Mouse (Mus musculus): ENCODE data around the gene Hist1h3g. TPM values are rescaled to one million over a fixed set of nuclear protein-coding genes. Genes with fewer than 3 reads are reported as not detected.
"Not testable (repeated sequence)": the region's sequence is repeated elsewhere in the genome, so short reads cannot be mapped to it uniquely, and the experiment has no call there.

Gene Hist1h3g
- polyA plus RNA-seq, 1 experiment from 2014 or later: 1.6 TPM

- Histone ChIP-seq H3K27ac (peak overlapping the region; percentile 94), H3K4me3 (peak overlapping the region; percentile 58), H3K4me2 (peak overlapping the region; percentile 66), H3K27me3 (no peaks in the 10 kb centered on the region), H3K9me3 (replicated peaks) (no peaks in the 10 kb centered on the region), H3K36me3 (no peaks in the 10 kb centered on the region), H3K9ac (peak overlapping the region; percentile 57), H3K4me1 (replicated peaks) (peaks cover 2% of the 10 kb centered on the region; the same call in 1 of the 2 replicates)
- WGBS: 3% methylated on average over 18 of the region's 18 CpGs
- peak; percentile 36 for ATAC-seq (replicated peaks; ENCODE audit: insufficient number of reproducible peaks, insufficient read depth, low FRiP score, low read depth)
Measured at GRCm38 (mm10) chr13:23562699-23563462, 27.7 kb downstream of the Hist1h3g start.

- no peak for ATAC-seq (replicated peaks; ENCODE audit: insufficient number of reproducible peaks, insufficient read depth, low FRiP score, low read depth)
- H3K4me3 ChIP-seq: no peak overlapping the region
- WGBS: 82% methylated on average over 2 of the region's 2 CpGs
- H3K36me3 ChIP-seq: no peaks in the 10 kb centered on the region
- no peak overlapping the region for H3K4me2 ChIP-seq
- H3K27ac ChIP-seq: no peak overlapping the region
- H3K9me3 ChIP-seq (replicated peaks): no peaks in the 10 kb centered on the region
- no peak overlapping the region for H3K9ac ChIP-seq
- H3K27me3 ChIP-seq: no peaks in the 10 kb centered on the region
- H3K4me1 ChIP-seq (replicated peaks): peaks cover 2% of the 10 kb centered on the region; the same call in 1 of the 2 replicates
Measured at GRCm38 (mm10) chr13:23564482-23564881, 29.3 kb downstream of the Hist1h3g start.

- H3K36me3 ChIP-seq; H3K9me3 ChIP-seq (replicated peaks); H3K27me3 ChIP-seq: not testable (repeated sequence)
- WGBS: 2% methylated on average over 27 of the region's 41 CpGs
- Histone ChIP-seq H3K4me2 (peak overlapping the region; percentile 73), H3K4me3 (peak overlapping the region; percentile 54), H3K27ac (peak overlapping the region; percentile 97), H3K9ac (peak overlapping the region; percentile 53), H3K4me1 (replicated peaks) (peaks cover 26% of the 10 kb centered on the region)
- ATAC-seq (replicated peaks; ENCODE audit: insufficient number of reproducible peaks, insufficient read depth, low FRiP score, low read depth): 0 out of 2 replicates have a peak, but pooled peaks have one; percentile 4
Measured at GRCm38 (mm10) chr13:23570261-23571021, 35.2 kb downstream of the Hist1h3g start.

GRCm38 (mm10) chr13:23571022-23571503 lies 35.8 kb downstream of the Hist1h3g start, which contains the start of the genes Hist1h2ae and Hist1h2bg:
Hist1h2ae (minus strand) TSS chr13:23571220.
Hist1h2bg (plus strand) TSS chr13:23571396.
- peak; percentile 86 for ATAC-seq (replicated peaks; ENCODE audit: insufficient number of reproducible peaks, insufficient read depth, low FRiP score, low read depth)
- Histone ChIP-seq H3K4me1 (replicated peaks) (peaks cover 28% of the 10 kb centered on the region), H3K9ac (peak within 1 kb of the TSS; percentile 58), H3K4me3 (peak within 1 kb of the TSS; percentile 54), H3K4me2 (peak within 1 kb of the TSS; percentile 73), H3K9me3 (replicated peaks) (no peaks in the 10 kb centered on the region), H3K36me3 (no peaks in the 10 kb centered on the region), H3K27me3 (no peaks in the 10 kb centered on the region), H3K27ac (peak within 1 kb of the TSS; percentile 97)
- WGBS: under 1% methylated on average over 18 of the region's 18 CpGs

GRCm38 (mm10) chr13:23571504-23572217 lies 36.4 kb downstream of the Hist1h3g start:
- not testable (repeated sequence) for H3K36me3 ChIP-seq; H3K27me3 ChIP-seq; H3K9me3 ChIP-seq (replicated peaks); ATAC-seq (replicated peaks; ENCODE audit: insufficient number of reproducible peaks, insufficient read depth, low FRiP score, low read depth)
- Histone ChIP-seq H3K4me3 (peak overlapping the region; percentile 54), H3K9ac (peak overlapping the region; percentile 58), H3K4me1 (replicated peaks) (peaks cover 34% of the 10 kb centered on the region), H3K4me2 (peak overlapping the region; percentile 73), H3K27ac (peak overlapping the region; percentile 97)
- WGBS: under 1% methylated on average over 17 of the region's 34 CpGs

- peak overlapping the region; percentile 73 for H3K4me2 ChIP-seq
- WGBS: 41% methylated on average over 2 of the region's 2 CpGs
Measured at GRCm38 (mm10) chr13:23572218-23573033, 37.2 kb downstream of the Hist1h3g start.

GRCm38 (mm10) chr13:23573034-23573897 lies 38.0 kb downstream of the Hist1h3g start:
- not testable (repeated sequence) for H3K9me3 ChIP-seq (replicated peaks); ATAC-seq (replicated peaks; ENCODE audit: insufficient number of reproducible peaks, insufficient read depth, low FRiP score, low read depth); H3K27me3 ChIP-seq; H3K36me3 ChIP-seq
- Histone ChIP-seq H3K4me3 (peak overlapping the region; percentile 54), H3K4me2 (peak overlapping the region; percentile 73), H3K27ac (peak overlapping the region; percentile 97), H3K9ac (peak overlapping the region; percentile 58), H3K4me1 (replicated peaks) (peaks cover 39% of the 10 kb centered on the region)
- 13% methylated on average over 20 of the region's 20 CpGs for WGBS

More at GRCm38 (mm10) chr13:23572218-23573033, 37.2 kb downstream of the Hist1h3g start:
- Histone ChIP-seq H3K9ac (peak overlapping the region; percentile 58), H3K27ac (peak overlapping the region; percentile 97), H3K27me3 (no peaks in the 10 kb centered on the region), H3K4me1 (replicated peaks) (peaks cover 39% of the 10 kb centered on the region), H3K4me3 (peak overlapping the region; percentile 54), H3K9me3 (replicated peaks) (no peaks in the 10 kb centered on the region), H3K36me3 (no peaks in the 10 kb centered on the region)
- no peak for ATAC-seq (replicated peaks; ENCODE audit: insufficient number of reproducible peaks, insufficient read depth, low FRiP score, low read depth)

- not testable (repeated sequence) for H3K36me3 ChIP-seq; H3K27me3 ChIP-seq; H3K9me3 ChIP-seq (replicated peaks)
- peak; percentile 86 for ATAC-seq (replicated peaks; ENCODE audit: insufficient number of reproducible peaks, insufficient read depth, low FRiP score, low read depth)
- H3K4me2 ChIP-seq: peak within 1 kb of the TSS; percentile 73
- peak within 1 kb of the TSS; percentile 54 for H3K4me3 ChIP-seq
- H3K4me1 ChIP-seq (replicated peaks): peaks cover 39% of the 10 kb centered on the region
- peak within 1 kb of the TSS; percentile 58 for H3K9ac ChIP-seq
- H3K27ac ChIP-seq: peak within 1 kb of the TSS; percentile 97
- under 1% methylated on average over 36 of the region's 42 CpGs for WGBS
Measured at GRCm38 (mm10) chr13:23573898-23574524, 38.8 kb downstream of the Hist1h3g start, which contains the start of the genes Hist1h2bf and Hist1h2ad. Hist1h2bf (minus strand) TSS chr13:23574196. Hist1h2ad (plus strand) TSS chr13:23574381.

- peak overlapping the region; percentile 97 for H3K27ac ChIP-seq
- H3K4me1 ChIP-seq (replicated peaks): peaks cover 38% of the 10 kb centered on the region
- WGBS: 1% methylated on average over 14 of the region's 39 CpGs
- H3K9ac ChIP-seq; H3K9me3 ChIP-seq (replicated peaks); ATAC-seq (replicated peaks; ENCODE audit: insufficient number of reproducible peaks, insufficient read depth, low FRiP score, low read depth); H3K36me3 ChIP-seq; H3K27me3 ChIP-seq: not testable (repeated sequence)
- peak overlapping the region; percentile 73 for H3K4me2 ChIP-seq
- peak overlapping the region; percentile 54 for H3K4me3 ChIP-seq
Measured at GRCm38 (mm10) chr13:23574546-23575170, 39.4 kb downstream of the Hist1h3g start.

All from heart, embryonic 15.5 days (tissue).